Mouse (Mus musculus) T-cell, adult 66 days (primary cell): ENCODE data around the gene Gm10112. TPM values are rescaled to one million over a fixed set of nuclear protein-coding genes. Genes with fewer than 3 reads are reported as not detected.

ENCODE experiments used
- total RNA-seq, 2 experiments: library from RNA; stranded (reverse); gene quantifications; 3 replicates in 1 of 2; 4 replicates in 1 of 2; pipeline ENCODE4 v1.2.4; 2023

Gene Gm10112
- total RNA-seq, result not detected

DNA sequence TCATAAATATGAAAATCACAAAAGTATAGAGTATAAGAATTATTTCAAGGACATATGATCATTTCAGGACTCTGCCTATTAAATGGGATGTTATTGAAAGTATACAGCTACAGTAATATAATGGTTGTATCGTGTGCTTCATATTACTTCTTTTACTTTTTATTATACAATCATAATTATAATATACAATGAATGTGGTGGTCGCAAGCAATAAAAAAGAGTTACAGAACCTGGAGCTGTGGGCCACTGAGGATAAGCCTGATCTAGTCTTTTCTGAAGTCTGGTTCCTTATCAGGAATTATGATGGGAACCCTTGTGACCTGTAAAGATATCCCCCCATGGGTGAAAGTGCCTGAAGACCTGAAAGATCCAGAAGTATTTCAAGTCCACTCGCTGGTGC is at the start of gene Gm10112:
Gm10112 (plus strand) TSS at position 301 of the 400 bp plus-strand sequence.

Other genes starting within 250 kb of the Gm10112 start
- not detected for gene Cylc1, start 57.9 kb upstream of the Gm10112 start, total RNA-seq